Mouse (Mus musculus): ENCODE data around the gene 2610528A11Rik.

The 2610528A11Rik gene

GRCm38 (mm10) chr14:37083755-37084154 is 30.1 kb downstream of the 2610528A11Rik start:
- DNase-seq = no peak

- DNase-seq = no peak
These were observed 33.1 kb downstream of the 2610528A11Rik start for GRCm38 (mm10) chr14:37080724-37081123.

GRCm38 (mm10) chr14:37068516-37068915 is 45.3 kb downstream of the 2610528A11Rik start:
- no peak for DNase-seq

GRCm38 (mm10) chr14:37067629-37068028 is 46.2 kb downstream of the 2610528A11Rik start, which contains the start of gene Lrit2:
Gene Lrit2, plus strand, starts transcription at chr14:37067929.
- no peak for DNase-seq

- DNase-seq = no peak
These were observed 47.2 kb downstream of the 2610528A11Rik start for GRCm38 (mm10) chr14:37066636-37067035.

GRCm38 (mm10) chr14:37064849-37065248 is 49.0 kb downstream of the 2610528A11Rik start:
- no peak for DNase-seq

Measured in thymus, adult 18-20 months (tissue).